Mouse (Mus musculus): ENCODE data around the gene Coro2b.

DNA sequence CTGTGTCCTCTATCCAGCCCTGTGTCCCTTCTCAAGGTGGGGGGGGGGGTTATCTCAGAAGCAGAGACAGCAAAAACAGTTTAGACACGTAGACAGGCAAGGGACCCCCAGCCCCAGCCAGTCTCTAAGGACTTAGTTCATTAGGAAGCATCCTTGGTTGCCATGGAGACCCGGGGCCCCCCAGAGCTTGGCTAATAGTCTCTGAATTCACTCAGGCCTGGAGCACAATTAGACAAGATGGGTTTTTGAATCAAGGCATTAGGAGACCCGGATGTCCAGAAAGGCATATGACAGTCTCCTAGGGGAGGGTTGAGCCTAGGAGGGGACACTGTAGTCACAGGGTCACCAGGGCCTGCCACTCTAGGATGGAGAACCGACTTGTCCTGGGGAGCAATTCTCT is 18.3 kb downstream of the Coro2b start:
- TF ChIP-seq CTCF (IDR thresholded peaks at IDR 0.05; ENCODE audit: control insufficient read depth, insufficient read depth, low read length): no peak
- TF ChIP-seq POLR2A (IDR thresholded peaks at IDR 0.05; ENCODE audit: borderline replicate concordance, control insufficient read depth, low read depth, low read length): no peak
